Mouse (Mus musculus): ENCODE data around the gene Dnah12.

DNA sequence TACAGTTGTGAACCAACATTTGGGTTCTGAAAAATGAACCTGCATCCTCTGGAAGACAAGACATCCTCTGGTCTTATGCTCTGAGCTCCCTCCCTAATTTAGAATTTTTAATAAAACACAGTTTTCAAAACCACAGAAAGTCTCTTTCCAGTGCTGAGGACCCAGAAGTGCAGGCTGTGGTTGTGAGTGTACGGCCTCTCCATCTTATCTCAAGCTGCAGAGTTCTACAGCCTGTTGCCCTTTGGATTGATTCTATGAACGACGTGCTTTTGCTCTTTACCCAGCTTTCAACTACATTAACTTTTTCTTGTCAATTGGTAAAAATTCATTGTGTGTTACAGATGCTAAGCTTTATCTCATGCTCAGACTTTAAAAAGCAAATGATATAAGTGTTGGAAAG lies 105.3 kb downstream of the Dnah12 start:
- TF ChIP-seq CTCF (IDR thresholded peaks at IDR 0.05; ENCODE audit: extremely low read depth, insufficient read depth, insufficient read length, insufficient replicate concordance) (no peak), POLR2A (IDR thresholded peaks at IDR 0.05; ENCODE audit: low read depth, low read length) (no peak)
